Mouse (Mus musculus): ENCODE measurements around the gene Tubd1.

GRCm38 (mm10) chr11:86497908-86498307, 46.9 kb upstream of the Tubd1 start:
- no peak for TF ChIP-seq CTCF (IDR thresholded peaks at IDR 0.05; ENCODE audit: extremely low read depth, insufficient read length, insufficient replicate concordance, low read depth, low read length)
- no peak for TF ChIP-seq POLR2A (IDR thresholded peaks at IDR 0.05; ENCODE audit: low read depth, low read length)
